Mouse (Mus musculus) kidney, postnatal 36 days (tissue): ENCODE results near the gene Ush1c.
A peak's percentile ranks its signal among the peaks of the same experiment; 100 is the strongest.
"Not testable (repeated sequence)": the region's sequence is repeated elsewhere in the genome, so short reads cannot be mapped to it uniquely, and the experiment has no call there.

Experiments
- DNase-seq, 2 experiments: peaks; one replicate each; pipeline ENCODE4 v3.0.0; 2021 to 2022; ENCODE audit warnings: mixed read lengths in 2 of 2

Gene Ush1c

GRCm38 (mm10) chr7:46204046-46204471 lies 34.2 kb downstream of the Ush1c start:
- peak; percentile 3 to 52 for DNase-seq

- DNase-seq, result no peak
These were observed 36.7 kb downstream of the Ush1c start for GRCm38 (mm10) chr7:46201649-46202048.

GRCm38 (mm10) chr7:46200021-46200420 lies 38.3 kb downstream of the Ush1c start:
- DNase-seq, result no peak

GRCm38 (mm10) chr7:46195356-46195755 lies 42.9 kb downstream of the Ush1c start:
- no peak for DNase-seq

- no peak for DNase-seq
These were observed 54.1 kb downstream of the Ush1c start for GRCm38 (mm10) chr7:46184232-46184631.

- DNase-seq, result peak; percentile 48 to 75
These were observed 56.7 kb downstream of the Ush1c start for GRCm38 (mm10) chr7:46181590-46181989.

- no peak for DNase-seq
These were observed 58.6 kb downstream of the Ush1c start, which contains the start of gene Abcc8 for GRCm38 (mm10) chr7:46179431-46180275. Gene Abcc8, minus strand, starts transcription at chr7:46180033.

- DNase-seq, result not testable (repeated sequence)
These were observed 69.3 kb downstream of the Ush1c start for GRCm38 (mm10) chr7:46168980-46169379.

- DNase-seq, result no peak
These were observed 69.9 kb downstream of the Ush1c start for GRCm38 (mm10) chr7:46168402-46168801.

GRCm38 (mm10) chr7:46167901-46168300 lies 70.4 kb downstream of the Ush1c start:
- DNase-seq, result no peak

GRCm38 (mm10) chr7:46165876-46166275 lies 72.4 kb downstream of the Ush1c start:
- no peak for DNase-seq

- no peak for DNase-seq
These were observed 75.6 kb downstream of the Ush1c start for GRCm38 (mm10) chr7:46162731-46163130.

GRCm38 (mm10) chr7:46162132-46162727 lies 76.1 kb downstream of the Ush1c start:
- no peak for DNase-seq

GRCm38 (mm10) chr7:46161615-46162014 lies 76.7 kb downstream of the Ush1c start:
- no peak for DNase-seq

- DNase-seq, result no peak
These were observed 80.6 kb downstream of the Ush1c start for GRCm38 (mm10) chr7:46157746-46158145.

GRCm38 (mm10) chr7:46154498-46155488 lies 83.5 kb downstream of the Ush1c start:
- DNase-seq, result no peak

GRCm38 (mm10) chr7:46152819-46153351 lies 85.4 kb downstream of the Ush1c start:
- DNase-seq, result no peak

GRCm38 (mm10) chr7:46147417-46147816 lies 90.9 kb downstream of the Ush1c start:
- no peak for DNase-seq

- DNase-seq, result no peak
These were observed 91.5 kb downstream of the Ush1c start for GRCm38 (mm10) chr7:46146675-46147308.
